Mouse (Mus musculus): ENCODE measurements at regions not wholly inside any gene's neighbourhood (a gene's known extent, or its start where the extent isn't known, plus 50 kb on each side); places are given as distances from the start of the nearest gene placed in this dataset.

DNA sequence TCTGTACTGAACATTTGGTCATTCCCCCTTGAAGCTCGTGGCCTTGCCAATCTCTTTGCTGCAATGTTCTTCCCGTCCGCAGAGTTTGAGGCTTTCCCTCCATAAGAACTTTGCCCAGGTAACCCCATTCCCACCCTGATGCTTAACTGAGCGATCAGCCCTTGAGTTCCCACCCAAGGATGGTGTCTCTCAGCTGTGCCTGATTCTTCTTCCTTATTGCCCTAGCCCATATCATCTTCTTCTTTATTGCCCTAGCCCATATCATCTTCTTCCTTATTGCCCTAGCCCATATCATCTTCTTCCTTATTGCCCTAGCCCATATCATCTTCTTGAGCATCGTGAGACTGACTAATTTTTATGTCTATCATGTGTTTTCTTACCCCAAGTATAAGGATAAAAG is 324.4 kb downstream of the Cbln4 start:
- H3K9me3 ChIP-seq (replicated peaks; ENCODE audit: insufficient read depth, low read length) = no peaks in the 10 kb centered on the region
- H3K27ac ChIP-seq (ENCODE audit: control insufficient read depth, low read depth, low read length) = no peak overlapping the region
- no peaks in the 10 kb centered on the region for H3K79me2 ChIP-seq (ENCODE audit: control insufficient read depth, insufficient read depth, low read length, poor library complexity)
- TF ChIP-seq SMC3 (IDR thresholded peaks at IDR 0.05; ENCODE audit: low read depth, low read length) = no peak
- TF ChIP-seq TBP (IDR thresholded peaks at IDR 0.05; ENCODE audit: low read depth, low read length) = no peak
- no peak for TF ChIP-seq POLR2A (IDR thresholded peaks at IDR 0.05; ENCODE audit: control insufficient read depth in 1 of 2, insufficient read depth in 1 of 2, low read depth in 1 of 2, low read length in 2 of 2, poor library complexity in 1 of 2)
- TF ChIP-seq ETS1 (IDR thresholded peaks at IDR 0.05; ENCODE audit: low read depth, low read length) = no peak
- TF ChIP-seq MYB (IDR thresholded peaks at IDR 0.05; ENCODE audit: low read depth, low read length) = no peak
- no peak for TF ChIP-seq ZKSCAN1 (IDR thresholded peaks at IDR 0.05; ENCODE audit: low read depth, low read length)
- TF ChIP-seq POLR2AphosphoS5 (IDR thresholded peaks at IDR 0.05; ENCODE audit: borderline replicate concordance, low read depth, low read length) = no peak
- TF ChIP-seq CHD1 (IDR thresholded peaks at IDR 0.05; ENCODE audit: low read depth, low read length) = no peak
- no peak for TF ChIP-seq CHD2 (IDR thresholded peaks at IDR 0.05; ENCODE audit: low read length)
- no peak for TF ChIP-seq CTCF (IDR thresholded peaks at IDR 0.05 in 2 of 3, conservative IDR thresholded peaks at IDR 0.05 in 1 of 3; ENCODE audit: control insufficient read depth in 1 of 3, insufficient read depth in 1 of 3, low read depth in 2 of 3, low read length in 3 of 3, poor library complexity in 1 of 3, severe bottlenecking in 1 of 3)
- no peak for DNase-seq (ENCODE audit: low read depth, low spot score)
- H3K9ac ChIP-seq (ENCODE audit: control insufficient read depth, low read depth, low read length, poor library complexity, severe bottlenecking) = no peak overlapping the region
- no peak overlapping the region for H3K4me3 ChIP-seq (ENCODE audit: control insufficient read depth in 1 of 2, insufficient read depth in 1 of 2, low read depth in 2 of 2, low read length in 2 of 2)
- no peaks in the 10 kb centered on the region for H3K36me3 ChIP-seq (ENCODE audit: control insufficient read depth in 1 of 2, insufficient read depth in 2 of 2, low read length in 2 of 2)
- H3K27me3 ChIP-seq (ENCODE audit: control insufficient read depth in 1 of 2, insufficient read depth in 2 of 2, low read length in 2 of 2) = no peaks in the 10 kb centered on the region
- no peaks in the 10 kb centered on the region for H3K4me1 ChIP-seq (ENCODE audit: control insufficient read depth in 1 of 2, insufficient read depth in 2 of 2, low read length in 2 of 2)

- Histone ChIP-seq H3K27ac (ENCODE audit: control insufficient read depth, low read depth, low read length) (no peak overlapping the region), H3K9me3 (replicated peaks; ENCODE audit: insufficient read depth, low read length) (no peaks in the 10 kb centered on the region)
These were observed 330.3 kb downstream of the Cbln4 start for GRCm38 (mm10) chr2:171712816-171713570.

DNA sequence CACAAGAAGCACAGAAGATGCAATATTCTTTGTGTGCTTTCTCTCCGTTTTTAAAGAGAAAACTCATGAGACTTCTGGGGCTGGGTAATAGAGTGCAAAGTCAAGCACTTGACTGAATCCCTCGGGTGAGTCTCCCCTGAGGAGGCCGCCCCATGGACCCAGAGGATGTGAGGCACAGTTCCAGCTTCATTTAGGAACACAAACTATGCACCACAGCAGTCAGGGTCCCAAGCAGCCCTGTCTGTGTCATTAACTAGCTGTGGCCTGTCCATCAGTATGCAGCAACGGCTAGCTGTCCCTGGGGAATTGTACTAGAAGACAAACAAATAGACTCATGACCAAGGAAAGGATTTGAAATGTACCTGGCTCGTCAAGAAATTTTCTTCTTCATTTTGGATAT is 349.7 kb downstream of the Cbln4 start:
- H3K36me3 ChIP-seq (ENCODE audit: control insufficient read depth in 1 of 2, insufficient read depth in 2 of 2, low read length in 2 of 2) = no peaks in the 10 kb centered on the region
- H3K27me3 ChIP-seq (ENCODE audit: control insufficient read depth in 1 of 2, insufficient read depth in 2 of 2, low read length in 2 of 2) = no peaks in the 10 kb centered on the region
- H3K4me1 ChIP-seq (ENCODE audit: control insufficient read depth in 1 of 2, insufficient read depth in 2 of 2, low read length in 2 of 2) = no peaks in the 10 kb centered on the region
- no peaks in the 10 kb centered on the region for H3K9me3 ChIP-seq (replicated peaks; ENCODE audit: insufficient read depth, low read length)
- H3K4me3 ChIP-seq (ENCODE audit: control insufficient read depth in 1 of 2, insufficient read depth in 1 of 2, low read depth in 2 of 2, low read length in 2 of 2) = no peak overlapping the region
- no peak overlapping the region for H3K9ac ChIP-seq (ENCODE audit: control insufficient read depth, low read depth, low read length, poor library complexity, severe bottlenecking)
- H3K79me2 ChIP-seq (ENCODE audit: control insufficient read depth, insufficient read depth, low read length, poor library complexity) = no peaks in the 10 kb centered on the region
- H3K27ac ChIP-seq (ENCODE audit: control insufficient read depth, low read depth, low read length) = no peak overlapping the region
- DNase-seq (ENCODE audit: low read depth, low spot score) = no peak
- TF ChIP-seq MEF2A (IDR thresholded peaks at IDR 0.05; ENCODE audit: extremely low read depth, insufficient replicate concordance, low read depth, low read length, poor library complexity, severe bottlenecking) (no peak), CTCF (IDR thresholded peaks at IDR 0.05 in 2 of 3, conservative IDR thresholded peaks at IDR 0.05 in 1 of 3; ENCODE audit: control insufficient read depth in 1 of 3, insufficient read depth in 1 of 3, low read depth in 2 of 3, low read length in 3 of 3, poor library complexity in 1 of 3, severe bottlenecking in 1 of 3) (no peak), EP300 (IDR thresholded peaks at IDR 0.05; ENCODE audit: low read depth in 1 of 2, low read length in 2 of 2) (no peak), ZMIZ1 (IDR thresholded peaks at IDR 0.05; ENCODE audit: low read depth, low read length) (no peak), POLR2AphosphoS5 (IDR thresholded peaks at IDR 0.05; ENCODE audit: borderline replicate concordance, low read depth, low read length) (no peak), MYC (IDR thresholded peaks at IDR 0.05; ENCODE audit: low read depth, low read length) (no peak), MAZ (IDR thresholded peaks at IDR 0.05; ENCODE audit: low read depth, low read length) (no peak), SIN3A (IDR thresholded peaks at IDR 0.05; ENCODE audit: low read length) (no peak), ETS1 (IDR thresholded peaks at IDR 0.05; ENCODE audit: low read depth, low read length) (no peak), GABPA (IDR thresholded peaks at IDR 0.05; ENCODE audit: low read depth, low read length) (no peak), JUND (IDR thresholded peaks at IDR 0.05; ENCODE audit: low read depth, low read length) (no peak), POLR2AphosphoS2 (IDR thresholded peaks at IDR 0.05; ENCODE audit: low read length) (no peak), CHD2 (IDR thresholded peaks at IDR 0.05; ENCODE audit: low read length) (no peak), CHD1 (IDR thresholded peaks at IDR 0.05; ENCODE audit: low read depth, low read length) (no peak), TAL1 (IDR thresholded peaks at IDR 0.05; ENCODE audit: low read length) (no peak)

More at GRCm38 (mm10) chr2:171712816-171713570, 330.3 kb downstream of the Cbln4 start:
- H3K4me3 ChIP-seq (ENCODE audit: control insufficient read depth in 1 of 2, insufficient read depth in 1 of 2, low read depth in 2 of 2, low read length in 2 of 2) = no peak overlapping the region
- H3K79me2 ChIP-seq (ENCODE audit: control insufficient read depth, insufficient read depth, low read length, poor library complexity) = no peaks in the 10 kb centered on the region
- H3K9ac ChIP-seq (ENCODE audit: control insufficient read depth, low read depth, low read length, poor library complexity, severe bottlenecking) = no peak overlapping the region
- no peak for DNase-seq (ENCODE audit: low read depth, low spot score)
- TF ChIP-seq UBTF (IDR thresholded peaks at IDR 0.05; ENCODE audit: borderline replicate concordance, insufficient read depth, low read depth, low read length) (no peak), MYB (IDR thresholded peaks at IDR 0.05; ENCODE audit: low read depth, low read length) (no peak), MAFK (IDR thresholded peaks at IDR 0.05; ENCODE audit: borderline replicate concordance, low read depth, low read length) (no peak), SIN3A (IDR thresholded peaks at IDR 0.05; ENCODE audit: low read length) (no peak), MYC (IDR thresholded peaks at IDR 0.05; ENCODE audit: low read depth, low read length) (no peak), GATA1 (IDR thresholded peaks at IDR 0.05; ENCODE audit: low read depth, low read length) (no peak), POLR2AphosphoS2 (IDR thresholded peaks at IDR 0.05; ENCODE audit: low read length) (no peak), MXI1 (IDR thresholded peaks at IDR 0.05; ENCODE audit: low read depth, low read length) (no peak), ZKSCAN1 (IDR thresholded peaks at IDR 0.05; ENCODE audit: low read depth, low read length) (no peak), TAL1 (IDR thresholded peaks at IDR 0.05; ENCODE audit: low read length) (no peak), ETS1 (IDR thresholded peaks at IDR 0.05; ENCODE audit: low read depth, low read length) (no peak), RCOR1 (IDR thresholded peaks at IDR 0.05; ENCODE audit: low read depth, low read length) (no peak), E2F4 (IDR thresholded peaks at IDR 0.05; ENCODE audit: borderline replicate concordance, low read depth, low read length) (no peak), CHD1 (IDR thresholded peaks at IDR 0.05; ENCODE audit: low read depth, low read length) (no peak)
- no peaks in the 10 kb centered on the region for H3K4me1 ChIP-seq (ENCODE audit: control insufficient read depth in 1 of 2, insufficient read depth in 2 of 2, low read length in 2 of 2)
- no peaks in the 10 kb centered on the region for H3K27me3 ChIP-seq (ENCODE audit: control insufficient read depth in 1 of 2, insufficient read depth in 2 of 2, low read length in 2 of 2)
- H3K36me3 ChIP-seq (ENCODE audit: control insufficient read depth in 1 of 2, insufficient read depth in 2 of 2, low read length in 2 of 2) = no peaks in the 10 kb centered on the region

All from MEL (cell line).